Mouse (Mus musculus) heart, postnatal 36 days (tissue): ENCODE measurements around the gene Mmp14. TPM values are rescaled to one million over a fixed set of nuclear protein-coding genes. Genes with fewer than 3 reads are reported as not detected.

ENCODE experiments used
- DNase-seq, 2 experiments: peaks; one replicate each; pipeline ENCODE4 v3.0.0; 2021 to 2022
- intact Hi-C: fragments of 180-260 bp; cut with DNase I; formaldehyde crosslinking; loops from one replicate; pipeline ENCODE4 v1.15.1; 2025
- total RNA-seq, 2 experiments: library from RNA; stranded (reverse); gene quantifications; 2 replicates each; pipeline ENCODE4 v1.2.3; 2021

Gene Mmp14
- 10 to 100 TPM; 12.6 to 19.1 TPM for total RNA-seq

GRCm38 (mm10) chr14:54431334-54432077, at the start of gene Mmp14:
TSS of gene Mmp14 (plus strand) at chr14:54431612.
- DNase-seq = peak; percentile 62 to 70
- intact Hi-C loops = no loop called here

GRCm38 (mm10) chr14:54381816-54382215, 49.6 kb upstream of the Mmp14 start:
- intact Hi-C loops = no loop called here
- no peak for DNase-seq

GRCm38 (mm10) chr14:54382641-54383040, 48.8 kb upstream of the Mmp14 start:
- intact Hi-C loops = no loop called here
- no peak for DNase-seq

- intact Hi-C loops = no loop called here
- DNase-seq = peak in 1 of 2 experiments; percentile 30
Measured at GRCm38 (mm10) chr14:54383355-54383771, 48.0 kb upstream of the Mmp14 start.

GRCm38 (mm10) chr14:54384396-54384795, 47.0 kb upstream of the Mmp14 start:
- intact Hi-C loops = no loop called here
- DNase-seq = no peak

GRCm38 (mm10) chr14:54385968-54386618, 45.3 kb upstream of the Mmp14 start:
- DNase-seq = no peak
- intact Hi-C loops = no loop called here

- DNase-seq = no peak
- intact Hi-C loops = no loop called here
Measured at GRCm38 (mm10) chr14:54387546-54387945, 43.9 kb upstream of the Mmp14 start.

GRCm38 (mm10) chr14:54390843-54391242, 40.6 kb upstream of the Mmp14 start:
- DNase-seq = no peak
- intact Hi-C loops = no loop called here

GRCm38 (mm10) chr14:54393794-54394193, 37.6 kb upstream of the Mmp14 start:
- no peak for DNase-seq
- intact Hi-C loops = no loop called here

- DNase-seq = no peak
- intact Hi-C loops = no loop called here
Measured at GRCm38 (mm10) chr14:54394309-54394708, 37.1 kb upstream of the Mmp14 start.

GRCm38 (mm10) chr14:54396685-54397084, 34.7 kb upstream of the Mmp14 start:
- intact Hi-C loops = no loop called here
- DNase-seq = no peak

- intact Hi-C loops = no loop called here
- no peak for DNase-seq
Measured at GRCm38 (mm10) chr14:54397872-54398527, 33.4 kb upstream of the Mmp14 start.

- intact Hi-C loops = no loop called here
Measured at GRCm38 (mm10) chr14:54398528-54398916, 32.9 kb upstream of the Mmp14 start.

GRCm38 (mm10) chr14:54398921-54399382, 32.5 kb upstream of the Mmp14 start:
- no peak for DNase-seq
- intact Hi-C loops = no loop called here

More at GRCm38 (mm10) chr14:54398528-54398916, 32.9 kb upstream of the Mmp14 start:
- no peak for DNase-seq

- DNase-seq = no peak
- intact Hi-C loops = no loop called here
Measured at GRCm38 (mm10) chr14:54401723-54402122, 29.7 kb upstream of the Mmp14 start.

GRCm38 (mm10) chr14:54408336-54409056, 22.9 kb upstream of the Mmp14 start:
- intact Hi-C loops = no loop called here
- no peak for DNase-seq

GRCm38 (mm10) chr14:54409057-54409645, 22.3 kb upstream of the Mmp14 start:
- intact Hi-C loops = no loop called here
- DNase-seq = peak in 1 of 2 experiments; percentile 11

GRCm38 (mm10) chr14:54409980-54410810, 21.2 kb upstream of the Mmp14 start:
- peak; percentile 46 to 60 for DNase-seq
- intact Hi-C loops = loop anchor here (5.0 kb wide), 1 partner anchor 37 kb away; no protein-coding TSS in a partner anchor

GRCm38 (mm10) chr14:54412000-54412576, 19.3 kb upstream of the Mmp14 start:
- no peak for DNase-seq
- intact Hi-C loops = loop anchor here (1.0 to 5.0 kb wide), 3 partner anchors 35 to 183 kb away; no protein-coding TSS in a partner anchor
